Mouse (Mus musculus): ENCODE data around the gene Zfp319. TPM values are rescaled to one million over a fixed set of nuclear protein-coding genes. Genes with fewer than 3 reads are reported as not detected.
A peak's percentile ranks its signal among the peaks of the same experiment; 100 is the strongest.

Zfp319 gene
- polyA plus RNA-seq, 1 experiment from 2014 or later: 12.8 TPM

DNA sequence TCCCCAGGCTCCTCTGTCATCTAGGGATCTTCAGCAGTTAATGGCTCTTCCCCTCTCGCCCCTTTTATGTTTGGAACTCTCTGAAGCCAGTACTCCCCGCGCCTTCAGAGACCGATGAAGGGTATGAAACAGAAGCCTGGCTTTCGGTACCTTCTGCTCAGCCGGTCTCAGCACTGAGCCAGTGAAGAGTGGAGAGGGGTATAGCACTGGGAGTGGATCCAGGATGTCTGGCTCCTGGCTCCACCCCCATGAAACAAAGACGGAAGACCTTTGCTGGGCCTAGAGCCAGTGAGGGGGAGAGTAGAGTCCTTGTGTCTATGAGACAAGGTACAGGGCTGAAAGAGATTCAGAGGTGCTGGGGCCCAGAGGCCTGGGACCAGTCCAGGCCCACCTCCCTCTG, 37.9 kb downstream of the Zfp319 start:
- no peak overlapping the region for H3K9ac ChIP-seq (replicated peaks; ENCODE audit: low read depth, low read length)
- H3K9me3 ChIP-seq (ENCODE audit: control insufficient read depth, low read length): no peaks in the 10 kb centered on the region
- H3K27ac ChIP-seq (ENCODE audit: low read depth, low read length): no peak overlapping the region
- H3K4me2 ChIP-seq (ENCODE audit: low read depth, low read length): no peak overlapping the region
- no peaks in the 10 kb centered on the region for H3K27me3 ChIP-seq (ENCODE audit: control insufficient read depth, insufficient read depth, low read length)
- H3K36me3 ChIP-seq (ENCODE audit: control insufficient read depth, insufficient read depth, low read length): no peaks in the 10 kb centered on the region
- peak; percentile 63; the same call in 1 of the 2 replicates for ATAC-seq (ENCODE audit: low read depth)
- WGBS: 64% methylated on average over 7 of the region's 7 CpGs
- no peaks in the 10 kb centered on the region for H3K4me1 ChIP-seq (ENCODE audit: control insufficient read depth, insufficient read depth, low read length)
- no peak overlapping the region for H3K4me3 ChIP-seq (ENCODE audit: low read depth, low read length)

DNA sequence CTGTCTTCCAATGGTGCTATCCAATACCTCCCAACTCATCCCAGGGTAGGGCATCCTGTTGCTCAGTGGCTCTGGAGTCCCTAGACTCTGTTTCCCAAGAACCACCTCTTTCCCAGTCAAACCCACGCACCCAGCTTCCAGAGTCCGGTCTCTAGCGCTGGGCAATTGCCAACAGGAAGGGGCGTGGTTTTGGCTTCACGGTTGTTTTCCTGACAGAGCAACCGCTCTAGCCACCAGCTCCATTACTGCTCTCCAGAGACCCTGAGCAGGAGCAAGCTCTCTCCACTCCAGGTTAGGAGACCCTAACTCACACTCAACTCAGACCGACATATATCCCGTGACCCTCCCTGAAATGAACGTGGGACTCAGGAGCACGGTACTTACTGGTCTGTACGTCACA, 38.6 kb downstream of the Zfp319 start:
- ATAC-seq (ENCODE audit: low read depth): no peak

DNA sequence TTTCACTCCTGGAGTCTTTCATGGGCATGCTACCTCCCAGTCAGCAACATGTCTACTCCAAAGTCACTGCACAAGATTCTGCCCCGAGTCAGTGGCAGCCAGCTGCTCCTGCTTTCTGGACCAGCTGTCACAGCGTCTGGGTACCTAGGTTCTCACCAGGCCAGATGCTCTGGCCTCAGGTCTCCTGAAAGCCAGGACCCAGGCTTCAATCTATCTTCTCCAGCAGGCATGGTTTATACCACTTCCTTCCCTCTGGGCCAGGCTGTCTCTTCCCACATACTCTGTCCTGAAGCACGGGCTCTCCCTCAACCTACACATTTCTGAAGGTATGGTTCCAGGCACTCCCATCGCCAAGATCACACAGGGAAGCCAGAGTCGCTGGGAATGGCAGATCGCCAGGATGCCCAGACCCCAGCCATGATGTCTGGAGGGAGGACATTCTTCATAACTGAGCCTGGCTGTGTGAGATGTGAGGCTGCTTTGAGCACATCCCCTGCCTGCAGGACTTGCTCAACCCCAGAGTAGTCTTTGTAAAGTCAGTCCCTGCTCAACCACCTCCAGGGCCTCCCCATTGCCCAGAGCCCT, 42.6 kb downstream of the Zfp319 start:
- 76% methylated on average over 6 of the region's 6 CpGs for WGBS
- Histone ChIP-seq H3K4me3 (ENCODE audit: low read depth, low read length) (no peak overlapping the region), H3K4me2 (ENCODE audit: low read depth, low read length) (no peak overlapping the region), H3K27ac (ENCODE audit: low read depth, low read length) (no peak overlapping the region), H3K27me3 (ENCODE audit: control insufficient read depth, insufficient read depth, low read length) (no peaks in the 10 kb centered on the region), H3K9me3 (ENCODE audit: control insufficient read depth, low read length) (no peaks in the 10 kb centered on the region), H3K4me1 (ENCODE audit: control insufficient read depth, insufficient read depth, low read length) (no peaks in the 10 kb centered on the region), H3K36me3 (ENCODE audit: control insufficient read depth, insufficient read depth, low read length) (no peaks in the 10 kb centered on the region), H3K9ac (replicated peaks; ENCODE audit: low read depth, low read length) (no peak overlapping the region)
- no peak for ATAC-seq (ENCODE audit: low read depth)

More for the DNA sequence above, 38.6 kb downstream of the Zfp319 start:
- 74% methylated on average over 11 of the region's 11 CpGs for WGBS
- Histone ChIP-seq H3K27me3 (ENCODE audit: control insufficient read depth, insufficient read depth, low read length) (no peaks in the 10 kb centered on the region), H3K36me3 (ENCODE audit: control insufficient read depth, insufficient read depth, low read length) (no peaks in the 10 kb centered on the region), H3K9ac (replicated peaks; ENCODE audit: low read depth, low read length) (no peak overlapping the region), H3K4me1 (ENCODE audit: control insufficient read depth, insufficient read depth, low read length) (no peaks in the 10 kb centered on the region), H3K9me3 (ENCODE audit: control insufficient read depth, low read length) (no peaks in the 10 kb centered on the region), H3K27ac (ENCODE audit: low read depth, low read length) (no peak overlapping the region), H3K4me2 (ENCODE audit: low read depth, low read length) (no peak overlapping the region), H3K4me3 (ENCODE audit: low read depth, low read length) (no peak overlapping the region)

DNA sequence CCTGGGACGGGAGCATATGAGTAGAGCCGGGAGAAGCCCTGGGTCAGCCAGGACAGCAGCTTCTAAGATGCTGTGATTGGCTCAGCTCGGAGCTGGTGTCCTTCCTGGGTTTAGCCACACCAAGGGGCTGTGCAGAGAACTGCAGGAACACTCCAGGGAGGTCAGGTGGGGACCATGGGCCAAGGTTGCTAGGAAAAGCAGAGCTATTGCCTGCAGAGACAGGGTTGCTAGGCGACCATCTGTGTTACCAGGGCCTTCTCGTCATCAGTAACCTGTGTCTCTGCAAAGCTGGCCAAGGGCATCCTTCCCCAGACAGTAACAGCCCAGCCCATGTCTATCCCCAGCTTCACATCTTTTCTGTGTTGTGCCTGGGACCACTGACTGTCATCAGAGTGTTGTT, 50.3 kb downstream of the Zfp319 start:
- Histone ChIP-seq H3K9me3 (ENCODE audit: control insufficient read depth, low read length) (no peaks in the 10 kb centered on the region), H3K27ac (ENCODE audit: low read depth, low read length) (no peak overlapping the region)
- WGBS: 61% methylated on average over 5 of the region's 5 CpGs

More for the DNA sequence above, 50.3 kb downstream of the Zfp319 start:
- Histone ChIP-seq H3K4me1 (ENCODE audit: control insufficient read depth, insufficient read depth, low read length) (no peaks in the 10 kb centered on the region), H3K4me2 (ENCODE audit: low read depth, low read length) (no peak overlapping the region), H3K27me3 (ENCODE audit: control insufficient read depth, insufficient read depth, low read length) (no peaks in the 10 kb centered on the region), H3K9ac (replicated peaks; ENCODE audit: low read depth, low read length) (no peak overlapping the region), H3K36me3 (ENCODE audit: control insufficient read depth, insufficient read depth, low read length) (no peaks in the 10 kb centered on the region), H3K4me3 (ENCODE audit: low read depth, low read length) (no peak overlapping the region)
- peak; percentile 38; the same call in 1 of the 2 replicates for ATAC-seq (ENCODE audit: low read depth)

Other genes with a start within 250 kb of the Zfp319 start
- 15.9 and 20.0 TPM in 2 replicates for gene Kifc3, start 129.1 kb downstream of the Zfp319 start, polyA plus RNA-seq (2014; fragmentation: Nextera tagmentation; extraction: Ambion mirVana)
- gene Cngb1, start 25.4 kb downstream of the Zfp319 start, polyA plus RNA-seq (2014; fragmentation: Nextera tagmentation; extraction: Ambion mirVana): 0.13 and 0.82 TPM in 2 replicates
- 1.4 and 1.6 TPM in 2 replicates for gene Tepp, start 21.4 kb downstream of the Zfp319 start, polyA plus RNA-seq (2014; fragmentation: Nextera tagmentation; extraction: Ambion mirVana)
- 28.4 and 29.9 TPM in 2 replicates for gene Usb1, start 334 bp upstream of the Zfp319 start, polyA plus RNA-seq (2014; fragmentation: Nextera tagmentation; extraction: Ambion mirVana)
- 19.6 and 26.2 TPM in 2 replicates for gene Mmp15, start 20.3 kb upstream of the Zfp319 start, polyA plus RNA-seq (2014; fragmentation: Nextera tagmentation; extraction: Ambion mirVana)
- gene Cfap20, start 102.9 kb upstream of the Zfp319 start, polyA plus RNA-seq (2014; fragmentation: Nextera tagmentation; extraction: Ambion mirVana): 133 and 135 TPM in 2 replicates
- 16.1 and 16.7 TPM in 2 replicates for gene Csnk2a2, start 158.1 kb upstream of the Zfp319 start, polyA plus RNA-seq (2014; fragmentation: Nextera tagmentation; extraction: Ambion mirVana)
- gene Ccdc113, start 202.1 kb upstream of the Zfp319 start, polyA plus RNA-seq (2014; fragmentation: Nextera tagmentation; extraction: Ambion mirVana): 0.97 and 2.0 TPM in 2 replicates
- gene Prss54, start 244.4 kb upstream of the Zfp319 start, polyA plus RNA-seq (2014; fragmentation: Nextera tagmentation; extraction: Ambion mirVana): not detected in 2 replicates